Mouse (Mus musculus) MEL (cell line): ENCODE measurements around the gene Vmn2r17.

ENCODE experiments used
- CTCF ChIP-seq, 3 experiments: IDR thresholded peaks in 2 of 3; conservative IDR thresholded peaks in 1 of 3; 2 replicates each; pipeline ENCODE4 v1.5.1; 2011 to 2012; ENCODE audit warnings: low read length in 3 of 3, low read depth in 2 of 3, mild to moderate bottlenecking in 2 of 3, improper control_type of control experiment in 1 of 3, inconsistent platforms in 1 of 3, mixed read lengths in 1 of 3, moderate library complexity in 1 of 3; ENCODE audit not compliant: control insufficient read depth in 1 of 3, insufficient read depth in 1 of 3, poor library complexity in 1 of 3, severe bottlenecking in 1 of 3
- EP300 ChIP-seq, 2 experiments: IDR thresholded peaks; 2 replicates each; pipeline ENCODE4 v1.6.1; 2011; ENCODE audit warnings: improper control_type of control experiment in 2 of 2, low read length in 2 of 2, low read depth in 1 of 2, mild to moderate bottlenecking in 1 of 2
- POLR2A ChIP-seq, 2 experiments: IDR thresholded peaks; 2 replicates each; pipeline ENCODE4 v1.6.1; 2011 to 2012; ENCODE audit warnings: low read length in 2 of 2, mild to moderate bottlenecking in 2 of 2, control low read depth in 1 of 2, improper control_type of control experiment in 1 of 2, low read depth in 1 of 2, moderate library complexity in 1 of 2; ENCODE audit not compliant: control insufficient read depth in 1 of 2, insufficient read depth in 1 of 2, poor library complexity in 1 of 2
- USF1 ChIP-seq: IDR thresholded peaks from 2 replicates; pipeline ENCODE4 v1.6.1; 2014; ENCODE audit warnings: low read depth, mild to moderate bottlenecking, inconsistent platforms, low read length, improper control_type of control experiment, moderate library complexity

GRCm38 (mm10) chr5:109506729-109507128, 87.2 kb downstream of the Vmn2r17 start:
- no peak for TF ChIP-seq POLR2A (IDR thresholded peaks at IDR 0.05; ENCODE audit: control insufficient read depth in 1 of 2, insufficient read depth in 1 of 2, low read depth in 1 of 2, low read length in 2 of 2, poor library complexity in 1 of 2)
- TF ChIP-seq CTCF (IDR thresholded peaks at IDR 0.05 in 2 of 3, conservative IDR thresholded peaks at IDR 0.05 in 1 of 3; ENCODE audit: control insufficient read depth in 1 of 3, insufficient read depth in 1 of 3, low read depth in 2 of 3, low read length in 3 of 3, poor library complexity in 1 of 3, severe bottlenecking in 1 of 3): peak; percentile 43 to 70 (median 54); a peak in 5 of 6 replicates
- TF ChIP-seq USF1: no peak
- TF ChIP-seq EP300 (IDR thresholded peaks at IDR 0.05; ENCODE audit: low read depth in 1 of 2, low read length in 2 of 2): no peak
